Mouse (Mus musculus): ENCODE measurements around the gene Pi4k2b. TPM values are rescaled to one million over a fixed set of nuclear protein-coding genes. Genes with fewer than 3 reads are reported as not detected.
"Not testable (repeated sequence)": the region's sequence is repeated elsewhere in the genome, so short reads cannot be mapped to it uniquely, and the experiment has no call there.

Gene Pi4k2b
- total RNA-seq, 4 experiments from 2014 or later: 0.87 to 1.6 (median 1.1) TPM

DNA sequence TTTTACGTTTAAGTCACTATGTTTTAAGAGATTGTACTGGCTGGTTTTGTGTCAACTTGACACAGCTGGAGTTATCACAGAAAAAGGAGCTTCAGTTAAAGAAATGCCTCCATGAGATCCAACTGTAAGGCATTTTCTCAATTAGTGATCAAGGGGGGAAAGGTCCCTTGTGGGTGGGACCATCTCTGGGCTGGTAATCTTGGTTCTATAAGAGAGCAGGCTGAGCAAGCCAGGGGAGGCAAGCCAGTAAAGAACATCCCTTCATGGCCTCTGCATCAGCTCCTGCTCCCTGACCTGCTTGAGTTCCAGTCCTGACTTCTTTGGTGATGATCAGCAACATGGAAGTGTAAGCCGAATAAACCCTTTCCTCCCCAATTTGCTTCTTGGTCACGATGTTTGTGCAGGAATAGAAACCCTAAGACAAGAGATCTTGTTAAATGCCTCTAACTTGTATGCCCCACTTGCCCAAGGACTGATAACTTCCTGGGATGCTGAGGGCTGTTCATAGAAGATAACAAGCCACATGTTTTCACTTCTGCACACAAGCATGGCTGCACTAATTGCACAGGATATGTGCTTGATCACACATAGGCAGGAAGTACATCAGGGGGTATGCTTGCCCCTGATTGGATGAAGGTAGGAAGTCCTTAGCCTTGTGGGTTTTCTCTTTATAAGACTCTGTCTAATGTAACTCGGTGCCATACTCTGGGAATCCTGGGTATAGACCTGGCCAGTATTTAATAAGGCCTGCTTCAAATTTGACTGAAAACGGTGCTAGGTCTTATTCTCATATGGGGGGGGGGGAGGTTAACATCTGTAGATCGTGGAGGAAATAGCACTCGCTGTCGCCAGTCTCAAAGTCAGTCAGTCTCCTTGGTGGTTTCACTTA lies 35.3 kb downstream of the Pi4k2b start:
- DNase-seq (ENCODE audit: low spot score in 2 of 2): not testable (repeated sequence)

DNA sequence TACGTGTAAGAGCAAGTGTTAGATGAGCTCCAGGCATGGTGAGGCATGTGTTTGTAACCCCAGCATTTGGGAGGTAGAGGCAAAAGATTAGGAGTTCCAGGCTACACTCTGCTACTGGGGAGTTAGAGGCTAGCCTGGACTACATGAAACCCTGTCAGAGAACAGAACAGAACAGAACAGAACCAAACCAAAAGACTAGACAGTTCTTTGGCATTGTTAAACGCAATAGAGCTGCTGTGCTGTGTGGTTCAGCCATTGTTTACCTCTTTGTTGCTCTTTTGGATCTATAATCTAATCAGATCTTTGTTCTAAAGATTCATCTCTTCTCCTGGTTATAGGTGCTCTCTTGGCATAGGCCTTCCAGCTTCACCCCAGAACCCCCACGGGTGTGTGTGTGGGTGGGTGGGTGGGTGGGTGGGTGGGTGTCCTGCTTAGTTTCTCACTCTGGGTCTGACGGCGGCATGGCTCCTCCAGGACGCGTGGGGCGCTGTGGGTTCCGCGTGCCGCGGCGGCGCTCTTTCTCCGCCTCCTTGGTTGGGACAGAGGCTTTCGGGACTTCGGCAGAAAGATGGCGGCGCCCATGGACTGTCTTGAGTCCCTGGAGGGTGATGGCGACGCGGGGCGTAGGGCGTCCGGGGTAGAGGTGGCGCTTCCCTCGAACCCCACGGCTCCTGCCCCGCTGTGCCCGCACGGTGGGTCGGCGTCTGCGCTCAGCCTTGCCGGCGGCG lies 41.3 kb downstream of the Pi4k2b start:
- DNase-seq (ENCODE audit: low spot score in 2 of 2): peak; percentile 67 to 73

DNA sequence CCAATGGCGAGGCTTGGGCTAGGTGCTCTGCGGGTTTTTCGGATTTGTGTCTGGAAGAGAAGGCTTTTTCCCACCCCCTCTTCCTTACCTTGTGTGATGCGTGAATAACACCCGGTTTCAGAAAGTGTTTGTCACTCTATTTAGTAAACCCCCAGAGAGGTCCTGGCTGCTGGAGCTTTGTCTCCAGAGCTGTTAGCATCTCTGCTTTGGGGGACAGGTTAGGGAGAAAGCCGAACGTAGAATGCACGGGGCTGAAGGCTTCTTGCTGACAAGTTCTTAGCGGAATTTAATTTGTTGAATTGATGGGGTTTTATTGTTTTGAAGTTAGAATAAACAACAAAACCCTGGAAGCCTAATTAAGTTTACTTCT lies 41.9 kb downstream of the Pi4k2b start:
- DNase-seq (ENCODE audit: low spot score in 2 of 2): no peak

DNA sequence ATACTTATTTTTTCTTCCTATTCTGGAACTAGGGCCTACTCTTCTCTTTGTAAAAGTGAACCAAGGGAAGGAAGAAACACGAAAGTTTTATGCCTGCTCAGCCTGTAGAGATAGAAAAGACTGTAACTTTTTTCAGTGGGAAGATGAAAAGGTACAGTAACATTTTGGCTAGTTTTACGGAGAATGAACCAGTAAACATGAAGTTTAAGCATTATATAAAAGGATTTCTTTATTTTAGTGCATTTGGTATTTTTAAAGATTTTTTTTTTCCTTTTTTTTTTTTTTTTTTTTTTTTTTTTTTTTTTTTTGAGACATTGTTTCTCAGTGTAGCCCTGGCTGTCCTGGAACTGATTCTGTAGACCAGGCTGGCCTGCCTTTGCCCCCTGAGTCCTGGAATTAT lies 42.6 kb downstream of the Pi4k2b start:
- no peak for DNase-seq (ENCODE audit: low spot score in 2 of 2)

DNA sequence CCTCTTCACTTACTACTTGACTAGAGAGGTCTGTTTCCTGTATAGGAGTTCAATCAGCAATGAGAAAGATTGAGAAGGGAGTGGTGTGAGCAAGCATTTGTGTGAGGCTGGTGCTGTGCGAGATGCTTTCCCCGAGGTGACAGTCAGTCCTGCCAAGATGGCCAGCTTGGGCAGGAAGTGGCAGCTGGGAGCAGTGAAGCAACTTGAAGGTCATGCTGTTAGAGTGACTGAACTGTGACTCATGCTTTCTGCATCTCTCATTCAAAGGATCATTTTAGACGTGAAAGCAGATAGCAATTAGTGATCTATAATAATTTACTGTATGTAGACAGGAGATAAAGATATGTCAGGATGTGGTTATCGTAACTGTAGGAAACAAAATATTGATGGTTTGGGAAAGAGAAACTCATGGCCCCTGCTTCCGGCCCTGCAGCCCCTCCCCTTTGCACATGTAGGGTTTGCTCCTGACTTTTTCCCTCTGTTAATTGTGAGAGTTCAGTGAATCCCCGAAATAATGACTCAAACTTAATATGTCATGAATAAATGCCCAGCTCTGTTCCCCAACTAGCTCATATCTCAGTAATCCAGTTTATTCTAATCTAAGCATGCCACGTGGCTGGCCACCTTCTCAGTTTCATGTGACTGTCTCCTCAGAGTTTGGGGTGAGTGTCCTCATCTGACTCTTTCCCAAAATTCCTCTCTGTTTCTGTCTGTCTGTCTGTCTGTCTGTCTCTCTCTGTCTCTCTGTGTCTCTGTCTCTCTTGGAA lies 45.4 kb downstream of the Pi4k2b start:
- no peak for DNase-seq (ENCODE audit: low spot score in 2 of 2)

DNA sequence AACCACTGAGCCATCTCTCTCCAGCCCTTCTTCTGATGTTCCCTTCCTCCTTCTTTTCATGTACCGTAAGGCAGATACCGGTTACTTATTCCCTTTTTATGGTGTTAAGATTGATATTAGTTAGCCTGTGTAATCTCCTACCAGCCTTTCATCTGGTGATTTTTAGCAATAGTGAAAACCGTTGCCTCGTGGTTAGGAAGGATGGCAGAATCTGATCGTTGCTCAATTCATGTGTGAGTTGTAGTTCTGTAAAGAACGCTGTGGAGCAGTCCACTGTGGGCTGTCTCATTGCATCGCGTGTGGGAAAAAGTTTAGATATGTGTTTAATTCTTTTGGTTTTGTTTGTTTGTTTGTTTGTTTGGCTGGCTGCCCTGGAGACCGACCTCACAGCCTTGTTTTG lies 51.9 kb downstream of the Pi4k2b start:
- DNase-seq (ENCODE audit: low spot score in 2 of 2): no peak

DNA sequence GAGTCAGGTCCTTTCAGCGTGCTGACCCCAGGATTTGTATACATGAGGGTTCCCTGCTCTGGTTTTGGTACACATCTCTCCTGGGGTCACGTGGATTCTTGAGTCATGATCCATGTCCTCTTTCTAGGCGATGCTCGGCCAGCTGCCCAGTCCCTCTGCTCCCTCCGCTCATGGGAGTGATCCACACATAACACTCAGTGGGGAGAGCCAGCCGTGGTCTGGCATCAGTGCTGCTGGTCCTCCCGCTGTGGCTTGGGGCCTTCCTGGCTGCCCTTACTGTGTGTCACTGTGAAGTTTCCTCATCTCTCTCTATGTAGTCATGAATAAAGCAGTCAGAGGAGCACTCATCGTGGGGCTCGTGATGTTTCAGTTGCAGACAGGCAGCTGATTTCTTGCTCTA lies 52.7 kb downstream of the Pi4k2b start:
- peak in 1 of 2 experiments; percentile 10 for DNase-seq (ENCODE audit: low spot score in 2 of 2)

DNA sequence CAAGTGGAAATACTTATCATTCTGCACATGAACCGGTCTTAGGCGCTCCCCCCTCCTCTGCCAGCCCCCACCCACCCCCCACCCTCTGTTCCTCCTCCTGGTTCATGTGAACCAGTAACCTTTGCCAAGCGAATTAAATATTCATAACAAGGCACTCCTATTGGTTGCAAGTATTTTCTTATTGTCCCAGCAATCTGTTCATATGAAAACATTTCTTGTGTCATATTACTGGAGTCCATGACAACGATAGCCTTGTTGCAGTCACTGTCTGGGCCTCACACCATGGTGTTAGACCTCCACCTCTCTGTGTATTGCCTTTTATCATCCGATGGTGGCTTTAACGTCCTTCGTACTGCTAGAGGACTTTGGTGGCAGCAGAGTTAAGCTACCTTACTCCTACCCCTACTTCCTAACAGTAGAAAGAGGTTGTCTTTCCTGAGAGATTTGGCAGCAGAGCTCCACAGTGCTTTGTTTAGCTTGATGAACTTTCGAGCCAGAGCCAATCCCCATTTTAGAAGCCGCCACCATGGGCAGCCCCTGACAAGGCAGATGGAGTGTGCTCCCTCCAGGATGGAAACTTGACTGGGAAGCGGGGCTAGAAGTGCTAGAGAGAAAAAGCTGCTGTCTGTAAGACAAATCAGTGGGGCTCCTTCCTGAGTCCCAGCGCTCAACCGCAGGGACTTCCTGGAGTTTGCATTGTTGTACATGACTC lies 58.1 kb downstream of the Pi4k2b start:
- DNase-seq (ENCODE audit: low spot score in 2 of 2): no peak

DNA sequence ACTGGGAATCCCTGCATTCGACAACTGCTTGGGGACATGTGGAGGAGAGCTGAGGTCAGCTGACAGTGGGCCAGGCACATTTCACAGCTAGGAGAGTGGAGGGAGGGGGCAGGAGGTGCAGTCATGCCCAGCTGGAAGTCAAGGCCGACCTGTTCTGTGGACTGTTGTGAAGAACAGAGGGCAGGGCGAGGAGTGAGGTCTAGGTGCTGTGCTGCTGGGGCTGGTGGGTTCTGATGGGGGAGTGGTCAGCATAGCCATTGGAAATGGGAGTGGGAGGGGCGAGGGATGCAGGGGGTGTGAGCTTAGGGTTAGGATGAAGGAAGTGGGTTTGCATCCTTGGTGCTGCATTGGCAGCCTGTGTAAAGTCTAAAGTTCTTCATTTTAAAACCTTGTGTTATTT lies 64.4 kb downstream of the Pi4k2b start:
- DNase-seq (ENCODE audit: low spot score in 2 of 2): no peak

DNA sequence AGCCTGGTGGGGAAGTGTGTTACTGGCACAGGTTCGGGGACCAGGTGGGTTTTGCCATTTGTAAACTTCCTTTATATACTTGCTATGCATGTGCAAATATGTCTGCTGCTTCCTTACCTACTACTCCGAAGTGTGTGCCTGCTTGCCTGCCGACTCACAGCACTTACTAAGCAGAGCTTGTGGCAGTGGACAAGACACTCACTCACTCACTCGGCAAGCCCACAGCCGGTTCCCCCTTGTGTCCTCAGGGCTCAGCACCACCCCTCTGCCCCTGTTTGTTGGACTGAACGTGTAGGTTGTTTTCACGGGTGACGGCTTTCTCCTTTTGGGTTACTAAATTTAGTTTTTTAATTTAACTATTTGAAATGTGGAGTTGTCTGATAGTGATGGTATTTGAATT lies 65.0 kb downstream of the Pi4k2b start:
- DNase-seq (ENCODE audit: low spot score in 2 of 2): no peak

DNA sequence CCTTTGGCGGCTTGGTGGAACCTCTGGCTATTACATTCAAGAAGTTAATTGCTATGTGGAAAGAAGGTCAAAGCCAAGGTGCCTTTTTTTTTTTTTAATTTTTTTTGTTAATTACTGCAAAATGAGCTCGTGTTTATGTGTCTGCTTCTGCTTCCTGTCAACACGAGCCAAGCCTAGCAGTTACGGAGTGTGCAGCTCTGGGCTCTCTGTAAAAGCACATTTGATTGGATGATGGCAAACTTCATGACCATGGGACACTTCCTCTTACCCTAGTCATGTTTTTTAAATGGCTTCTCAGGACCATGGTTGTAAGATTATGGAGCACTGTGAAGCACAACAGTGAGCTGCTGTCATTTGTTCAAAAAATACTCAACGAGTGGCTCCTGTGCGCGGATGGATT lies 65.7 kb downstream of the Pi4k2b start:
- no peak for DNase-seq (ENCODE audit: low spot score in 2 of 2)

DNA sequence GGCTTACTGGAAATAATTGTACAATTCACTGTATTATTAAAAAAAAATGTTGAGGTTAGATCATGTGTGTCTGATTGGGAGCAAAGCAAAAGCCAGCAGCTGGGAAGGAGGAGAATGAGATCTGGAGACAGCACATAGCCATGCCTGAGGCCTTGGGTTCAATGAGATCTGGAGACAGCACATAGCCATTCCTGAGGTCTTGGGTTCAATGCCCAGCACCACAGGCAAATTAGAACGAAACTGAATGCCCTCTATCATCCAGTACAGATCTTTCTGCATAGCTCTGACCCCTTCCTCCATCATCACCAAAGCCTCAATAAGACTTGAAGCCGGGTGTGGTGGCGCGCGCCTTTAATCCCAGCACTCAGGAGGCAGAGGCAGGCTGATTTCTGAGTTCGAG lies 69.1 kb downstream of the Pi4k2b start:
- no peak for DNase-seq (ENCODE audit: low spot score in 2 of 2)

DNA sequence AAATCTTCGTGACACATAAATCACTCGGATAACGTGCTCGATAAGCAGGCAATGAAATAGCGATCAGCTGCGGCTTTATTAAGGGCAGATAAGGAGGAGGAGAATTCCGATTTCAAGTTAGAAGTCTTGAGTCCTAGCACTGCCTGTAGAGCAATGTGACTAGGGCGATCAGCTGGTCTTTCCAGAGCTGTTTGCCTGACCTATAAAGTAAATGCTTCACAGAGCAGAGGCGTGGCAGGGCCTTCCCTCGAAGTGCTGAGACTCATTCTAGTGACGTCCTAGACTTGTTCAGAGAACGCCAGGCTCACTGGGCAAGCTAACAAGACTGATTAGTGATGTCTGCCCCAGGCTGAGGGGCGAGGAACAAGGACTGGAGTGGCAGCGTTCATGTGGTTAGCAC lies 69.7 kb downstream of the Pi4k2b start:
- no peak for DNase-seq (ENCODE audit: low spot score in 2 of 2)

DNA sequence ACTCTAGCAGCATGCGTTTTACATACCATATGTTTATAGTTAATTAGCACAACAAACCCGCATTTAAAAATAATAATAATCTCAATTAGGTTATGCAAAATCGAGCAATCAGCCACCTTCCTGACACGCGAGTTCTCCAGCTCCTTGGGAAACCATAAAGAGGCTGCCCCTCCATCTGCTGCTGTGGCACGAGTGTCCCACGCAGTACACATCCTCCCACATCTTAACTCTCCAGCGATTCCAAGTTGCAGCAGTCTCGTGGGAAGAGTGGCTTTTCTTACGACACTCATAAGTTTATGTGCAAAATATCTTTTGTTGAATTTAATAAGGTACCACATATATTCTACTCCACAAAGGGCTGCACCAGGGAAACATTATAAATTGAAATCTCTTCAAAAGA lies 71.1 kb downstream of the Pi4k2b start:
- no peak for DNase-seq (ENCODE audit: low spot score in 2 of 2)

DNA sequence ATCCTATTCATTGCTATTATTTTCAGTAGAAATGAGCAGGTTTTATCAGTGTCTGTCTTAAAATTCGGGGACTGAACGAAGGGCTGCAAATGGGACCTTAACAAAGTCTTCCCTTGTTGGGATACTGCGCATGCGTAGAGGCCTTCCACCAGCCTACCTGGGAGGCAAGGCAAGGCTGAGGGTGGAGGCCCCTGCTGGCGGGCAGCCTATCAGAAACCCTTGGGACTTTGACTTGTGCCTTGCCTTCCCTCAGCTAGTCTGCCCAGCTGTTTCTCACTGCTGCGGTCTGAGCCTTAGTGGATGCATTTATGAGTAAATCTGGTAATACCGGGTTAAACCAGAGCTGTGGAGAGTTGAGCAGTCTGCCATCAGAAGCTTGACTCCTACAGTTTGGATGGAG lies 71.9 kb downstream of the Pi4k2b start:
- DNase-seq (ENCODE audit: low spot score in 2 of 2): no peak

DNA sequence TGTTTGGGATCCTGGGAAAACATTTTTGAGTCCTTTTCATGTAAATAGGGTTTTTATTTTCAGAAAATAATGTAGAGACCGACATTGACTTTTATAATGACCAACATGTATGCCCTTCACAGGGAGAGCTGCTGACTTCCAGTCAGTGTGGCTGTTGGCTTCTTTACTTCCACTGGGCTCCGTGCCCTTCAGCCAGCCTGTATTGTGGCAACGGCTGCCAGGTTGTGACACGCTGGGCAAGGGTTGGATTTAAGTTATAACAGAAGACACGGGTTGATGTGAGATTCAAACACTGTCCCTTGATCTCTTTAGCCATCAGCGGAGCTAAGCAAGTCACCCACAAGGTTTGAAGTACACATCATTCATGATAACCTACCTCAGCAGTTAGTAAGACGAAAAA lies 77.3 kb downstream of the Pi4k2b start:
- DNase-seq (ENCODE audit: low spot score in 2 of 2): no peak

Other genes starting within 250 kb of the Pi4k2b start
- gene Lgi2, start 175.1 kb upstream of the Pi4k2b start, total RNA-seq (2022): 1 to 10 TPM in 3 of 4 experiments, under 1 TPM in 1; 0.80 to 1.5 (median 1.1) TPM
- 1 to 10 TPM; 5.8 to 6.9 (median 6.3) TPM for gene Sepsecs, start 71.9 kb upstream of the Pi4k2b start, total RNA-seq (2022)
- 1 to 10 TPM; 2.8 to 5.8 (median 4.4) TPM for gene Zcchc4, start 33.8 kb downstream of the Pi4k2b start, total RNA-seq (2022)
- gene Anapc4, start 92.4 kb downstream of the Pi4k2b start, total RNA-seq (2022): 10 to 100 TPM; 24.9 to 35.0 (median 28.4) TPM

Data from gastrocnemius, adult 8-10 months (tissue).